Mouse (Mus musculus): ENCODE data around the gene Apool.

- no peak for TF ChIP-seq RCOR1 (IDR thresholded peaks at IDR 0.05; ENCODE audit: low read depth, low read length)
- TF ChIP-seq POLR2A (IDR thresholded peaks at IDR 0.05; ENCODE audit: control insufficient read depth in 1 of 2, insufficient read depth in 1 of 2, low read depth in 1 of 2, low read length in 2 of 2, poor library complexity in 1 of 2) = no peak
- no peak for TF ChIP-seq MAX (IDR thresholded peaks at IDR 0.05; ENCODE audit: low read length)
- TF ChIP-seq CTCF (IDR thresholded peaks at IDR 0.05 in 2 of 3, conservative IDR thresholded peaks at IDR 0.05 in 1 of 3; ENCODE audit: control insufficient read depth in 1 of 3, insufficient read depth in 1 of 3, low read depth in 2 of 3, low read length in 3 of 3, poor library complexity in 1 of 3, severe bottlenecking in 1 of 3) = peak; percentile 29 to 82 (median 43); a peak in 5 of 6 replicates
- no peak for TF ChIP-seq EP300 (IDR thresholded peaks at IDR 0.05; ENCODE audit: low read depth in 1 of 2, low read length in 2 of 2)
- TF ChIP-seq GATA1 (IDR thresholded peaks at IDR 0.05; ENCODE audit: low read depth, low read length) = no peak
- TF ChIP-seq CHD1 (IDR thresholded peaks at IDR 0.05; ENCODE audit: low read depth, low read length) = no peak
- peak; percentile 86 for TF ChIP-seq SMC3 (IDR thresholded peaks at IDR 0.05; ENCODE audit: low read depth, low read length)
- TF ChIP-seq USF1 (IDR thresholded peaks at IDR 0.05; ENCODE audit: low read depth, low read length) = no peak
Observed at GRCm38 (mm10) chrX:112348395-112348791, 37.3 kb downstream of the Apool start.
